Mouse (Mus musculus): Measurements from ENCODE around the gene Dctn1.

- TF ChIP-seq CTCF (IDR thresholded peaks at IDR 0.05; ENCODE audit: low read depth, low read length) (no peak), GATA2 (IDR thresholded peaks at IDR 0.05; ENCODE audit: borderline replicate concordance, low read depth, low read length) (no peak), GATA1 (IDR thresholded peaks at IDR 0.05; ENCODE audit: borderline replicate concordance, low read length) (no peak), TAL1 (conservative IDR thresholded peaks at IDR 0.05; ENCODE audit: low read depth, low read length) (no peak), POLR2AphosphoS5 (IDR thresholded peaks at IDR 0.05; ENCODE audit: insufficient replicate concordance, low read depth, low read length) (no peak)
Measured at GRCm38 (mm10) chr6:83142886-83143285, 22.8 kb upstream of the Dctn1 start.

Data from G1E (cell line).